Mouse (Mus musculus) neural tube, embryonic 15.5 days (tissue): Measurements from ENCODE around the gene Focad. TPM values are rescaled to one million over a fixed set of nuclear protein-coding genes. Genes with fewer than 3 reads are reported as not detected.
A peak's percentile ranks its signal among the peaks of the same experiment; 100 is the strongest.
"Not testable (repeated sequence)": the region's sequence is repeated elsewhere in the genome, so short reads cannot be mapped to it uniquely, and the experiment has no call there.

Experiments
- ATAC-seq: fragments of 200-750 bp; cut with Nextera tagmentation; 2 replicates; pipeline ENCODE4 v1.8.0; 2017; ENCODE audit warnings: mild to moderate bottlenecking, moderate TSS enrichment, moderate library complexity; ENCODE audit not compliant: low FRiP score
- H3K27ac ChIP-seq: fragments of 300-500 bp; sonication (generic); replicated peaks from 2 replicates; pipeline ENCODE4 v1.5.1; 2015; ENCODE audit warnings: mild to moderate bottlenecking, inconsistent platforms
- H3K27me3 ChIP-seq: fragments of 300-500 bp; sonication (generic); replicated peaks from 2 replicates; pipeline ENCODE4 v1.6.1; 2015; ENCODE audit warnings: inconsistent platforms
- H3K36me3 ChIP-seq: fragments of 300-500 bp; sonication (generic); 2 replicates; pipeline ENCODE4 v1.6.1; 2015; ENCODE audit warnings: inconsistent platforms
- H3K4me1 ChIP-seq: fragments of 300-500 bp; sonication (generic); 2 replicates; pipeline ENCODE4 v1.6.1; 2015; ENCODE audit warnings: inconsistent platforms
- H3K4me2 ChIP-seq: fragments of 300-500 bp; sonication (generic); 2 replicates; pipeline ENCODE4 v1.6.1; 2015; ENCODE audit warnings: inconsistent platforms, mild to moderate bottlenecking, moderate library complexity
- H3K4me3 ChIP-seq: fragments of 300-500 bp; sonication (generic); replicated peaks from 2 replicates; pipeline ENCODE4 v1.5.1; 2015; ENCODE audit warnings: mild to moderate bottlenecking, inconsistent platforms
- H3K9ac ChIP-seq: fragments of 300-500 bp; sonication (generic); replicated peaks from 2 replicates; pipeline ENCODE4 v1.6.1; 2015; ENCODE audit warnings: mild to moderate bottlenecking, inconsistent platforms
- H3K9me3 ChIP-seq: fragments of 300-500 bp; sonication (generic); replicated peaks from 2 replicates; pipeline ENCODE4 v1.6.1; 2016; ENCODE audit warnings: inconsistent platforms
- WGBS: fragments of 180-500 bp; shearing (Covaris S2); methylation state at CpG from one replicate; pipeline ENCODE4 v1.1.7; 2015; ENCODE audit warnings: mixed read lengths; 5-methylcytosine and 5-hydroxymethylcytosine counted together
- polyA plus RNA-seq: library from polyadenylated mRNA; unstranded; fragments of >200 nt; fragmentation: Nextera tagmentation; extraction: Ambion mirVana; gene quantifications from 2 replicates; pipeline ENCODE4 v1.2.1, GENCODE M21; 2015

Gene Focad
- polyA plus RNA-seq, 1 experiment from 2014 or later: 12.2 TPM

DNA sequence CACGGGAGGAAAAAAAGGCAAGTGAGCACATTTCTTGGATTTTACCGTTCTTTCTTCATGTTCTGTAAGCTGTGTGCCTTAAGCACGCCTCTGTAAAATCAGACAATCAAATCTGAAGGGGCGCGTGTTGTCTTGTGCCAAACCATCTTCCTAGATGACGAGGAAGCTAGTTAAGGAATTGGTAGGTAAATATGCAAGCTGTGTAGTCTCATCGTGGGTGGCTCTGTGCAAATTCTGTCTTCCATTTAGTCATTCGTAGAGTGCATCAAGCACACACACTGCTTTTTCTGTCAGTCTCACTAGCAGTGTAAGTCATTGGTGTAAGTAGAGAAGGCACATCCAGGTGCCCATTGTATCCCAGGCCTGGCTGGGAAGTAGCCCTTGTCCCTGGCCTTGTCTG is 276.4 kb downstream of the Focad start:
- H3K4me1 ChIP-seq: no peaks in the 10 kb centered on the region
- no peaks in the 10 kb centered on the region for H3K9me3 ChIP-seq
- H3K36me3 ChIP-seq: peaks cover 7% of the 10 kb centered on the region; the same call in 1 of the 2 replicates
- H3K9ac ChIP-seq: no peak overlapping the region
- H3K4me2 ChIP-seq: no peak overlapping the region
- H3K4me3 ChIP-seq: no peak overlapping the region
- no peaks in the 10 kb centered on the region for H3K27me3 ChIP-seq
- no peak overlapping the region; the same call in 1 of the 2 replicates for H3K27ac ChIP-seq
- no peak for ATAC-seq
- WGBS: 82% methylated on average over 8 of the region's 8 CpGs

DNA sequence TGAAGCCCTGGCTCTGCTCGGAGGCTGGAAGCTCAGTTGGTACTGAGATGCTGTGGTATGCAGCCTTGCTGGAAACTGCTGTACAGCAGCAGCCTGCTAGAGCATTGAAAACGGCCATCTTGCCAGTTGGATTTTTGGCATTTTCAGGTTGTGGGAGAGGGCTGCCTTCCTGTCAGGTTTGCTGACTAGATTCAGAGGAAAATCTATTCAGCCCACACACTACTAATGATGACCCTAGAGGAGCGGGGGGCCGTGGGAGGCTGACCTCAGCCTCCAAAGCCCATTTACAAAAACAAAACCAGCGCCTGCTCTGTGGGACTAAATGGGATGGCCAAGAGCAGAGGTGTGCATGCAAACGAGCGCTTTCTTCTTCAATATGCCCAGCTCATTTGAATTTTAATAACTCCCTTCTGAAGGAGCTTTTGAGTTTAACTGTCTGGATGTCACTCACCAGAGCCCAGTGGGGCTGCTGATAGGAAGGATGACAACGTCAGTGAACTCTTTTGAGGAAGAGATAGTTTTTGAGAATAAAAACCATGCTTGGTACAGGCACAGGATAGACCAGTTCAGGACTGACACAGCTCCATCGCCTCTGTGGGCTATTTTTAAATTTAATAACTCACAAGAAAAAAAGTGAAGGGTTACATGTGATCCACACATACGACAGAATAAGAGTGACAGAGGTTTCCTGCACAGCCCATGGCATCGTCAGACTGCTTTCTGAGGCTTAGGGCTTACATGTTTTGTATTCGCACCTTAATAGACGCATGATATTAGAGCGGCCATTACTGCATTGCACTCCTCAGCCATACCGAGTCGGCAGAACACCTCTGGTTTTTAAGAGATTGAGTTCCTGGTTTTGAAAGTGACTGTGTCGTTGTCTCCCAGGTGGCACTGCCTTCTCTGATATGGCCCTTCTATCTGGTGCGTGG is 278.1 kb downstream of the Focad start:
- WGBS: 65% methylated on average over 18 of the region's 18 CpGs

DNA sequence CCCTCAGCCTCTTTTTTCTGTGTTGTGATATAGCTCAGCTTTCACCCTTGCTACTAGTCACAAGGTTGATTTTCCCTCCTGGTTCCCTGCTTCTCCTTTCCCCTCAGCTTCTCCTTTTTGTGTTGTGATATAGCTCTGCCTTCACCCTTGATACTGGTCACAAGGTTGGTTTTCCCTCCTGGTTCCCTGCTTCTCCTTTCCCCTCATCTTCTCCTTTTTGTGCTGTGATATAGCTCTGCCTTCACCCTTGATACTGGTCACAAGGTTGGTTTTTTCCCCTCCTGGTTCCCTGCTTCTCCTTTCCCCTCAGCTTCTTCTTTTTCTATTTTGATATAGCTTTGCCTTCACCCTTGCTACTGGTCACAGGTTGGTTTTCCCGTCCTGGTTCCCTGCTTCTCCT is 295.6 kb downstream of the Focad start:
- ATAC-seq: no peak
- no peaks in the 10 kb centered on the region for H3K9me3 ChIP-seq
- WGBS: 86% methylated on average over 1 of the region's 1 CpGs
- H3K4me1 ChIP-seq: no peaks in the 10 kb centered on the region
- H3K36me3 ChIP-seq: peaks cover 11% of the 10 kb centered on the region; the same call in 1 of the 2 replicates
- no peak overlapping the region for H3K27ac ChIP-seq
- H3K4me3 ChIP-seq: no peak overlapping the region
- no peak overlapping the region for H3K9ac ChIP-seq
- no peak overlapping the region for H3K4me2 ChIP-seq
- no peaks in the 10 kb centered on the region for H3K27me3 ChIP-seq

More for the DNA sequence above, 278.1 kb downstream of the Focad start:
- Histone ChIP-seq H3K4me2 (no peak overlapping the region), H3K4me3 (no peak overlapping the region), H3K27me3 (no peaks in the 10 kb centered on the region), H3K9ac (no peak overlapping the region), H3K36me3 (peaks cover 7% of the 10 kb centered on the region; the same call in 1 of the 2 replicates), H3K27ac (no peak overlapping the region), H3K4me1 (no peaks in the 10 kb centered on the region), H3K9me3 (no peaks in the 10 kb centered on the region)
- ATAC-seq: no peak

GRCm38 (mm10) chr4:88390596-88390995 is 296.2 kb downstream of the Focad start:
- not testable (repeated sequence) for H3K27me3 ChIP-seq, ATAC-seq, H3K4me1 ChIP-seq, H3K27ac ChIP-seq, H3K9ac ChIP-seq, H3K4me3 ChIP-seq, H3K4me2 ChIP-seq, H3K9me3 ChIP-seq
- WGBS: 67% methylated on average over 1 of the region's 1 CpGs
- peaks cover 11% of the 10 kb centered on the region; the same call in 1 of the 2 replicates for H3K36me3 ChIP-seq

GRCm38 (mm10) chr4:88395717-88396116 is 301.3 kb downstream of the Focad start:
- Histone ChIP-seq H3K9me3 (no peaks in the 10 kb centered on the region), H3K4me2 (no peak overlapping the region), H3K4me3 (no peak overlapping the region), H3K4me1 (no peaks in the 10 kb centered on the region), H3K36me3 (peaks cover 11% of the 10 kb centered on the region; the same call in 1 of the 2 replicates), H3K9ac (no peak overlapping the region), H3K27ac (no peak overlapping the region), H3K27me3 (no peaks in the 10 kb centered on the region)
- no peak for ATAC-seq
- WGBS: 90% methylated on average over 3 of the region's 3 CpGs

GRCm38 (mm10) chr4:88396995-88397521 is 302.6 kb downstream of the Focad start:
- no peak overlapping the region for H3K27ac ChIP-seq
- H3K9ac ChIP-seq: no peak overlapping the region
- ATAC-seq: no peak
- H3K4me2 ChIP-seq: no peak overlapping the region
- WGBS: 73% methylated on average over 6 of the region's 6 CpGs
- no peak overlapping the region for H3K4me3 ChIP-seq
- no peaks in the 10 kb centered on the region for H3K27me3 ChIP-seq
- H3K9me3 ChIP-seq: no peaks in the 10 kb centered on the region
- H3K36me3 ChIP-seq: peaks cover 9% of the 10 kb centered on the region; the same call in 1 of the 2 replicates
- no peaks in the 10 kb centered on the region for H3K4me1 ChIP-seq

DNA sequence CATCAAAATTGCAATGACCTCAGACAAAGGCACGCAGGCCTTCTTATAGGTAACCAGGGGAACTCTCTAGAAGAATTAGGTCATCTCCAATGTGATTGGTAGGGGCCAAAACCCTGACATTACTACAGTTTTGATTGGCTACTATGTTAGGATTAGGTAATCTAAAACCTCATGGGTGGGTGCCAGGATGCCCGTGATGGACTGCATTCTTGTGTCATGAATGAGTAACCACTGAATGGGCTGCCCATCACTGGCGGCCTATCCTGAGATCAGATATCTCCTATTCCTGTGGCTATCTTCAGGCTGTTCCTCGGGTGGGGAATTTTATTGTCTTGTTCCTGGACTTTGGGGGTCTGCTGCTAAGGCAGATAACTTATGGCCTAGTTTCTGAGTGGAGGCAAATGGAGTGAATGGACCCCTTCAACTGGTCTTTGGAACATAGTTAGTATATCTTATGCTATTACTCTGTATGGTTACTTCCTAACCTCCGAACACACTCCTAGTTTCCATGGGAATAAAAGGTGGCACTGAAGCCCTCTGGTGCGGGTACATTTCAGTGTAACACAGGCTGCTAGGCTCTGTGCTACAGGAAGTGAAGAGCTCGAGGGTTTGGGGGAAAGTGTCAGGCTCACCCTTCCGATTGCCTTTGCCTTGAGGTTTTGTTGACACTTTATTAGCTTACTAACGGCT is 306.0 kb downstream of the Focad start:
- WGBS: 80% methylated on average over 9 of the region's 9 CpGs
- H3K4me3 ChIP-seq: no peak overlapping the region
- H3K4me1 ChIP-seq: no peaks in the 10 kb centered on the region
- no peak overlapping the region for H3K9ac ChIP-seq
- no peaks in the 10 kb centered on the region for H3K9me3 ChIP-seq
- no peaks in the 10 kb centered on the region for H3K36me3 ChIP-seq
- H3K27ac ChIP-seq: no peak overlapping the region
- no peak for ATAC-seq
- H3K4me2 ChIP-seq: no peak overlapping the region
- H3K27me3 ChIP-seq: no peaks in the 10 kb centered on the region

GRCm38 (mm10) chr4:88400992-88401313 is 306.5 kb downstream of the Focad start:
- 92% methylated on average over 7 of the region's 7 CpGs for WGBS
- no peak overlapping the region for H3K4me2 ChIP-seq
- H3K27ac ChIP-seq: no peak overlapping the region
- no peaks in the 10 kb centered on the region for H3K36me3 ChIP-seq
- no peak overlapping the region for H3K4me3 ChIP-seq
- no peak overlapping the region for H3K9ac ChIP-seq
- no peaks in the 10 kb centered on the region for H3K9me3 ChIP-seq
- H3K4me1 ChIP-seq: no peaks in the 10 kb centered on the region
- ATAC-seq: no peak
- no peaks in the 10 kb centered on the region for H3K27me3 ChIP-seq

GRCm38 (mm10) chr4:88402884-88403283 is 308.5 kb downstream of the Focad start:
- H3K9me3 ChIP-seq: no peaks in the 10 kb centered on the region
- H3K4me1 ChIP-seq: peaks cover 10% of the 10 kb centered on the region; the same call in 1 of the 2 replicates
- no peak for ATAC-seq
- no peaks in the 10 kb centered on the region for H3K36me3 ChIP-seq
- H3K9ac ChIP-seq: no peak overlapping the region
- 95% methylated on average over 6 of the region's 6 CpGs for WGBS
- H3K27me3 ChIP-seq: no peaks in the 10 kb centered on the region
- no peak overlapping the region for H3K4me3 ChIP-seq
- no peak overlapping the region for H3K4me2 ChIP-seq
- H3K27ac ChIP-seq: no peak overlapping the region

DNA sequence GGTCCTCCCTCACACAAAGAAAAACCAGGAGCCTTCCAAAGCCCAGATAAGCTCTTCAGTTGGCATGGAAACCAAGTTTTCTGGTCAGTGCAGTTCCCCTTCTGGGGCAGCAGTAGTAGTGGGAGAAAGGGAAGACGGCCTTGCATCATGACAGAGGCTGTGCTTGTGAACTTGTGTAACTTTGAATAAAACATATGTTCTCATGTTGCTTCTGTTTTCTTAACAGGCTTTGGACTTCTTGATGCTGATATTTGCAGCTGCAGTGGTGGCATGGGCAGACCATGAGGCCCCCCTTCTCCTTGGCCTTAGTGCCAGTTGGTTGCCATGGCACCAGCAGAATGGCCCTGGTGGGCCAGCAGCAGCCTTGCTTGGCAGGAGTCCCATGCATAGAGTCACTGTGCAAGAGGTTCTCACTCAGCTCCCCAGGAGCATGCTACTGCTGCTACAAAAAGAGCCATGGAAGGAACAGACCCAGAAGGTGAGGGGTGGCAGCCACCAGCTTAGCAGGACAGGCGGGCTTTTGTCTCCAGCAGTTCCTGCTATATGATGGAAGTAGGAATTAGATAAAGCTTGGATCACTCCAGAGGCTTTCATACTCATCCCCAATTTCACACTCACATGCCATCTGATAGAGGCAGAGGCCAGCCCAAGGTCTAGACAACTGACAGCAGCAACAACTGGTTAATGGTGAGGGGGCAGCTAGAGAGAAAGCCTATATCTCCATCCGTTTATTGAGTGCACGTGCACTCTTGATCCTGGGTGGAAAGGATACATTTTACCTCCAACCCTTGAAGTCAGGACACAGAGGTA is 312.7 kb downstream of the Focad start:
- Histone ChIP-seq H3K4me2 (no peak overlapping the region), H3K9ac (no peak overlapping the region), H3K27ac (no peak overlapping the region), H3K27me3 (no peaks in the 10 kb centered on the region), H3K36me3 (0 out of 2 replicates have a peak, but pooled peaks cover 4% of the 10 kb centered on the region), H3K4me3 (no peak overlapping the region), H3K4me1 (peaks cover 10% of the 10 kb centered on the region; the same call in 1 of the 2 replicates), H3K9me3 (no peaks in the 10 kb centered on the region)
- ATAC-seq: peak; percentile 91
- WGBS: 73% methylated on average over 4 of the region's 4 CpGs

- Histone ChIP-seq H3K9ac (no peak overlapping the region), H3K9me3 (no peaks in the 10 kb centered on the region), H3K27ac (no peak overlapping the region), H3K4me1 (peaks cover 10% of the 10 kb centered on the region; the same call in 1 of the 2 replicates), H3K27me3 (no peaks in the 10 kb centered on the region), H3K4me3 (no peak overlapping the region), H3K4me2 (no peak overlapping the region), H3K36me3 (0 out of 2 replicates have a peak, but pooled peaks cover 4% of the 10 kb centered on the region)
- ATAC-seq: no peak
- 97% methylated on average over 4 of the region's 4 CpGs for WGBS
Observed at GRCm38 (mm10) chr4:88409279-88409678, 314.9 kb downstream of the Focad start.
